ENCODE assay signal across 25 mouse cellular contexts in the genomic region with DNA sequence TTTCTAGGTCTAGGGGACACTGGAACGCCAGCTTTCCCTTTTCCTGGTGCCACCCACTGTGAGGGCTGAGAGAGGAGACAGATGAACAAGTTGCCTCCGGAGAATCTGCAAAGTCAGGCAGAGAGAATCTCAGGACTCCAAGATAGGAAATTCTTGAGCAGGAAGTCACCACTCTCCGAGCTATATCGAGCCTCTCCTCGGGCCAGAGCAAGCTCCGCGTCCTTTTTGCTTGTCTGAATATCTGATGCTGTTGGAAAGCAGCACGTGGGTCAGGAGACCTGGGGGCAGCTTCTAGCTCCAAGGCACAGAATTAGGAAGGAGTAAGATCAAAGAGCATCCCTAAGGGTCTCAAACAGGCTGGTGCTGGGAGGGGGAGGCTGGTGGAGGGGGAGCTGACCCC. TPM values are rescaled to one million over a fixed set of nuclear protein-coding genes. Genes with fewer than 3 reads are reported as not detected.
DNase-seq lines count a peak whose midpoint lies in the region; ATAC-seq and TF ChIP-seq lines count a peak whose summit lies in the region.
"Had no signal": no experiment of that assay in that cellular context is flagged by ENCODE, and none has a peak within 500 bp of the region (broad histone marks: within the 10 kb centered on the region; RNA-seq: fewer than 3 reads in every experiment).

No protein-coding gene starts in this region.

- H3K27me3 ChIP-seq in heart, embryonic 12.5 days (replicated peaks): peaks cover 11% of the 10 kb centered on the region
- no peaks in the 10 kb centered on the region for H3K27me3 ChIP-seq in liver, adult 2 months (ENCODE audit: control insufficient read depth, insufficient read depth, low read length)
- H3K27me3 ChIP-seq in liver, embryonic 11.5 days (replicated peaks; ENCODE audit: control insufficient read depth, insufficient read depth, low read length): peaks cover 12% of the 10 kb centered on the region
- H3K27me3 ChIP-seq in limb, embryonic 10.5 days (ENCODE audit: low read depth, poor library complexity, severe bottlenecking): peaks cover 23% of the 10 kb centered on the region
- no peaks in the 10 kb centered on the region for H3K27me3 ChIP-seq in cerebellum, adult 2 months (ENCODE audit: control insufficient read depth, insufficient read depth, low read length)
- H3K27me3 ChIP-seq: midbrain, embryonic 15.5 days had no signal

- no peak for TF ChIP-seq CTCF in liver, adult 2 months (IDR thresholded peaks at IDR 0.05; ENCODE audit: low read depth, low read length)
- TF ChIP-seq CTCF in cerebellum, adult 2 months (IDR thresholded peaks at IDR 0.05; ENCODE audit: borderline replicate concordance, insufficient read depth, low read depth, low read length): no peak

- no peak overlapping the region for H3K9ac ChIP-seq in heart, embryonic 12.5 days
- no peak overlapping the region for H3K9ac ChIP-seq in liver, adult 2 months (ENCODE audit: low read depth, low read length)
- no peak overlapping the region for H3K9ac ChIP-seq in liver, embryonic 11.5 days (ENCODE audit: low read depth, low read length)
- 0 out of 2 replicates have a peak overlapping the region, but pooled peaks have one; percentile 9 for H3K9ac ChIP-seq in ES-E14 (ENCODE audit: insufficient read depth, low read depth, low read length, poor library complexity, severe bottlenecking)
- H3K9ac ChIP-seq: embryonic facial prominence, embryonic 12.5 days; hindbrain, embryonic 12.5 days; liver, embryonic 15.5 days; lung, embryonic 15.5 days; midbrain, embryonic 15.5 days had no signal

- in situ Hi-C loops in ES-E14 (cut with MboI; ENCODE audit: low sequenced_read_pairs in 2 of 2, unreplicated experiment in 2 of 2): no loop called here

- no peaks in the 10 kb centered on the region for H3K9me3 ChIP-seq in heart, embryonic 12.5 days (replicated peaks)
- H3K9me3 ChIP-seq in liver, embryonic 11.5 days (ENCODE audit: control insufficient read depth, low read length): no peaks in the 10 kb centered on the region
- no peaks in the 10 kb centered on the region for H3K9me3 ChIP-seq in ES-E14 (ENCODE audit: control insufficient read depth, insufficient read depth, low read depth, low read length)
- H3K9me3 ChIP-seq in limb, embryonic 10.5 days (replicated peaks): no peaks in the 10 kb centered on the region
- H3K9me3 ChIP-seq: embryonic facial prominence, embryonic 12.5 days; hindbrain, embryonic 12.5 days; liver, embryonic 15.5 days; lung, embryonic 15.5 days; megakaryocyte, embryonic 14.5 days; midbrain, embryonic 15.5 days had no signal

- no peak overlapping the region for H3K4me3 ChIP-seq in heart, embryonic 12.5 days
- no peak overlapping the region for H3K4me3 ChIP-seq in liver, adult 2 months (ENCODE audit: insufficient read depth, low read depth, low read length)
- no peak overlapping the region for H3K4me3 ChIP-seq in liver, embryonic 11.5 days (ENCODE audit: low read depth, low read length)
- H3K4me3 ChIP-seq in ES-E14 (ENCODE audit: insufficient read depth in 1 of 2, low read depth in 1 of 2, low read length in 2 of 2, poor library complexity in 1 of 2, severe bottlenecking in 1 of 2): no peak overlapping the region
- H3K4me3 ChIP-seq in limb, embryonic 10.5 days: no peak overlapping the region
- H3K4me3 ChIP-seq in cerebellum, adult 2 months (replicated peaks; ENCODE audit: insufficient read depth, low read depth, low read length): no peak overlapping the region
- H3K4me3 ChIP-seq: embryonic facial prominence, embryonic 12.5 days; hindbrain, embryonic 12.5 days; liver, embryonic 15.5 days; lung, embryonic 15.5 days; megakaryocyte, embryonic 14.5 days; midbrain, embryonic 15.5 days had no signal

- no peak overlapping the region for H3K27ac ChIP-seq in heart, embryonic 12.5 days (ENCODE audit: poor library complexity, severe bottlenecking)
- H3K27ac ChIP-seq in liver, adult 2 months (replicated peaks; ENCODE audit: insufficient read depth, low read depth, low read length): peak overlapping the region; percentile 33
- H3K27ac ChIP-seq in liver, embryonic 11.5 days (ENCODE audit: low read depth, low read length): no peak overlapping the region
- H3K27ac ChIP-seq in ES-E14 (ENCODE audit: insufficient read depth, low read depth, low read length, poor library complexity, severe bottlenecking): no peak overlapping the region; the same call in 1 of the 2 replicates
- H3K27ac ChIP-seq in limb, embryonic 10.5 days: peak overlapping the region; percentile 28; the same call in 1 of the 2 replicates
- H3K27ac ChIP-seq in cerebellum, adult 2 months (ENCODE audit: insufficient read depth, low read length): no peak overlapping the region
- H3K27ac ChIP-seq: embryonic facial prominence, embryonic 12.5 days; hindbrain, embryonic 12.5 days; liver, embryonic 15.5 days; lung, embryonic 15.5 days; midbrain, embryonic 15.5 days had no signal

- DNase-seq in heart, adult 8-10 months (ENCODE audit: low spot score): no peak
- no peak for DNase-seq in liver, adult 2 months (ENCODE audit: extremely low read depth, low read depth, low spot score)
- no peak for DNase-seq in liver, embryonic 11.5 days (ENCODE audit: low spot score)
- no peak for DNase-seq in ES-E14 (ENCODE audit: low read depth, low spot score)
- no peak for DNase-seq in limb, embryonic 10.5 days (ENCODE audit: low spot score)
- no peak for DNase-seq in cerebellum, adult 2 months
- DNase-seq: adrenal gland, postnatal 25 days; B cell, adult 2 months; gastrocnemius, postnatal 10 days; kidney, adult 2 months; kidney, postnatal 36 days; lung, postnatal 36 days; right cerebral cortex, postnatal 14 days had no signal

- H3K36me3 ChIP-seq in heart, embryonic 12.5 days: no peaks in the 10 kb centered on the region
- no peaks in the 10 kb centered on the region for H3K36me3 ChIP-seq in liver, adult 2 months (ENCODE audit: control insufficient read depth, insufficient read depth, low read length)
- H3K36me3 ChIP-seq in liver, embryonic 11.5 days (ENCODE audit: control insufficient read depth, insufficient read depth, low read length): no peaks in the 10 kb centered on the region
- H3K36me3 ChIP-seq in ES-E14 (ENCODE audit: control insufficient read depth, insufficient read depth, low read length, poor library complexity, severe bottlenecking): no peaks in the 10 kb centered on the region
- no peaks in the 10 kb centered on the region for H3K36me3 ChIP-seq in limb, embryonic 10.5 days
- H3K36me3 ChIP-seq: embryonic facial prominence, embryonic 12.5 days; hindbrain, embryonic 12.5 days; liver, embryonic 15.5 days; lung, embryonic 15.5 days; midbrain, embryonic 15.5 days had no signal

- peaks cover 51% of the 10 kb centered on the region for H3K4me1 ChIP-seq in heart, embryonic 12.5 days (replicated peaks)
- no peaks in the 10 kb centered on the region for H3K4me1 ChIP-seq in liver, adult 2 months (ENCODE audit: control insufficient read depth, insufficient read depth, low read length)
- H3K4me1 ChIP-seq in liver, embryonic 11.5 days (replicated peaks; ENCODE audit: control insufficient read depth, insufficient read depth, low read length): peaks cover 6% of the 10 kb centered on the region
- H3K4me1 ChIP-seq in ES-E14 (ENCODE audit: control insufficient read depth in 2 of 2, insufficient read depth in 2 of 2, low read length in 2 of 2, poor library complexity in 1 of 2): peaks cover 11 to 21% of the 10 kb centered on the region in 2 experiments
- peaks cover 34% of the 10 kb centered on the region for H3K4me1 ChIP-seq in limb, embryonic 10.5 days
- H3K4me1 ChIP-seq in cerebellum, adult 2 months (ENCODE audit: control insufficient read depth, insufficient read depth, low read length): peaks cover 13% of the 10 kb centered on the region
- H3K4me1 ChIP-seq: liver, embryonic 15.5 days had no signal

- no peak for TF ChIP-seq POLR2A in liver, adult 2 months (IDR thresholded peaks at IDR 0.05; ENCODE audit: extremely low read depth, insufficient read depth, low read length)
- TF ChIP-seq POLR2A in cerebellum, adult 2 months (IDR thresholded peaks at IDR 0.05; ENCODE audit: borderline replicate concordance, insufficient read depth, low read length): no peak

- no peaks in the 10 kb centered on the region for H3K79me2 ChIP-seq in liver, adult 2 months (ENCODE audit: control insufficient read depth, insufficient read depth, low read length)

- peak overlapping the region; percentile 0; the same call in 1 of the 2 replicates for H3K4me2 ChIP-seq in heart, embryonic 12.5 days
- H3K4me2 ChIP-seq in liver, embryonic 11.5 days: no peak overlapping the region
- H3K4me2 ChIP-seq: embryonic facial prominence, embryonic 12.5 days; hindbrain, embryonic 12.5 days; liver, embryonic 15.5 days; lung, embryonic 15.5 days; midbrain, embryonic 15.5 days had no signal

- no peak for ATAC-seq in heart, embryonic 12.5 days (ENCODE audit: insufficient number of reproducible peaks, low FRiP score)
- ATAC-seq in liver, embryonic 11.5 days (replicated peaks; ENCODE audit: low FRiP score): no peak
- ATAC-seq: forebrain, embryonic 14.5 days; midbrain, embryonic 15.5 days had no signal

- 8% methylated on average over 8 of the region's 8 CpGs for WGBS in heart, embryonic 12.5 days
- WGBS in liver, adult 2 months: 83% methylated on average over 8 of the region's 8 CpGs
- 30% methylated on average over 8 of the region's 8 CpGs for WGBS in liver, embryonic 11.5 days
- 15% methylated on average over 8 of the region's 8 CpGs for WGBS in limb, embryonic 10.5 days
- 54% methylated on average over 8 of the region's 8 CpGs for WGBS in cerebellum, adult 2 months

RNA-seq across cellular contexts. Expression of gene Cdk18, which starts 14.2 kb away (rescaled TPM):
- polyA plus RNA-seq in heart, embryonic 12.5 days (2016; fragmentation: Nextera tagmentation; extraction: Ambion mirVana): 3.7 and 4.8 TPM in 2 replicates
- total RNA-seq in heart, adult 8-10 months (2022): 10 to 100 TPM; 16.9 to 21.5 (median 18.3) TPM
- 4.7 and 5.3 TPM in 2 replicates for total RNA-seq in liver, adult 2 months (2014; rRNA removed)
- polyA plus RNA-seq in liver, adult 2 months (2012; rRNA removed): 29.2 and 33.2 TPM in 2 replicates
- 4.1 and 4.4 TPM in 2 replicates for polyA plus RNA-seq in liver, embryonic 11.5 days (2014; fragmentation: Nextera tagmentation; extraction: Ambion mirVana)
- total RNA-seq in ES-E14 (2012; rRNA removed): 9.6 and 10.8 TPM in 2 replicates
- polyA plus RNA-seq in limb, embryonic 10.5 days (2016; fragmentation: Nextera tagmentation; extraction: Ambion mirVana): 3.7 TPM in 2 replicates
- 32.1 and 35.8 TPM in 2 replicates for polyA plus RNA-seq in cerebellum, adult 2 months (2012; rRNA removed)

RNA-seq across cellular contexts. Expression of gene Lemd1, which starts 37.5 kb away (rescaled TPM):
- polyA plus RNA-seq in heart, embryonic 12.5 days (2016; fragmentation: Nextera tagmentation; extraction: Ambion mirVana): not detected in 2 replicates
- not detected for total RNA-seq in heart, adult 8-10 months (2022)
- total RNA-seq in liver, adult 2 months (2014; rRNA removed): not detected in 2 replicates
- polyA plus RNA-seq in liver, adult 2 months (2012; rRNA removed): not detected in 2 replicates
- polyA plus RNA-seq in liver, embryonic 11.5 days (2014; fragmentation: Nextera tagmentation; extraction: Ambion mirVana): 0.27 TPM in 1 of 2 replicates, not detected in the other
- total RNA-seq in ES-E14 (2012; rRNA removed): 3.9 and 4.3 TPM in 2 replicates
- polyA plus RNA-seq in limb, embryonic 10.5 days (2016; fragmentation: Nextera tagmentation; extraction: Ambion mirVana): 1.3 and 1.7 TPM in 2 replicates
- polyA plus RNA-seq in cerebellum, adult 2 months (2012; rRNA removed): 7.1 and 7.6 TPM in 2 replicates
- total RNA-seq: adrenal gland, postnatal 25 days; CH12.LX; gastrocnemius, postnatal 10 days; granulocyte monocyte progenitor cell, adult 5-6 weeks had no signal
- polyA plus RNA-seq: heart, postnatal 0 days; kidney, adult 2 months; liver, embryonic 15.5 days had no signal

RNA-seq across cellular contexts. Expression of gene AC124108.1, which starts 37.6 kb away (rescaled TPM):
- polyA plus RNA-seq in heart, embryonic 12.5 days (2016; fragmentation: Nextera tagmentation; extraction: Ambion mirVana): not detected in 2 replicates
- under 1 TPM in 1 of 4 experiments, not detected in 3; 0.09 TPM for total RNA-seq in heart, adult 8-10 months (2022)
- not detected in 2 replicates for total RNA-seq in liver, adult 2 months (2014; rRNA removed)
- not detected in 2 replicates for polyA plus RNA-seq in liver, adult 2 months (2012; rRNA removed)
- 0.04 and 0.08 TPM in 2 replicates for polyA plus RNA-seq in liver, embryonic 11.5 days (2014; fragmentation: Nextera tagmentation; extraction: Ambion mirVana)
- total RNA-seq in ES-E14 (2012; rRNA removed): 5.0 and 6.5 TPM in 2 replicates
- polyA plus RNA-seq in limb, embryonic 10.5 days (2016; fragmentation: Nextera tagmentation; extraction: Ambion mirVana): 0.64 and 0.65 TPM in 2 replicates
- polyA plus RNA-seq in cerebellum, adult 2 months (2012; rRNA removed): 3.2 and 3.6 TPM in 2 replicates
- total RNA-seq: adrenal gland, postnatal 25 days; CH12.LX; granulocyte monocyte progenitor cell, adult 5-6 weeks had no signal
- polyA plus RNA-seq: heart, postnatal 0 days; kidney, adult 2 months; liver, embryonic 15.5 days; thymus, postnatal 0 days had no signal

Comparison
In these comparisons a context has a peak if more than half of its experiments do, and no peak if none do; other contexts are left out.
1. H3K27ac ChIP-seq: peak in liver, adult 2 months (single experiment) and limb, embryonic 10.5 days (single experiment); none in heart, embryonic 12.5 days (single experiment), liver, embryonic 11.5 days (single experiment), ES-E14 (single experiment) and cerebellum, adult 2 months (single experiment).